Mouse (Mus musculus) thymus, adult 2 months (tissue): Measurements from ENCODE around the gene Glipr1.

Experiments used
- CTCF ChIP-seq: fragments of 200-500 bp; IDR thresholded peaks from 2 replicates; pipeline ENCODE4 v1.5.1; 2012; ENCODE audit warnings: mild to moderate bottlenecking, control low read depth, low read length, moderate library complexity, borderline replicate concordance; ENCODE audit not compliant: control insufficient read depth, poor library complexity, insufficient read depth; ENCODE audit errors: extremely low read depth
- POLR2A ChIP-seq: fragments of 200-500 bp; IDR thresholded peaks from 2 replicates; pipeline ENCODE4 v1.6.1; 2012; ENCODE audit warnings: mild to moderate bottlenecking, low read length, control low read depth, moderate library complexity; ENCODE audit not compliant: control insufficient read depth, poor library complexity, insufficient read depth; ENCODE audit errors: extremely low read depth

DNA sequence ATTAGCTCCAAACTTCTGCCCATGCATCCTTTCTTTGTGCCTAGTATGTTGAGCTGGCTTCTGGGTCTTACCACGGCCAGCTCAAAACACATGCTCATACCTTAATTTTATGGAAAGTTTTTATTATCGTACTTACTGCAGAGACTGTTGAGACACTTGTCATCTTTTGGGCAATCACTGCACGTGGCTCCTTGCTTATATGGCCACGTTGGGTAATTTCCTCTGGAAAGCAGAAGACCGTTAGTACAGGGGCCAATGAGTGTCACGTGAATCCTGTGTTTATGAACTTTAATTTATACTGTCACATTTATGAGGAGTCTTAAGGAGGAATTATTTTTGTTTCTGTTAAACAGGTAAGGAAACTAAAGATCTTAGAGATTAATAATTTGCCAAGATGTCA lies 16.0 kb downstream of the Glipr1 start:
- TF ChIP-seq CTCF, result no peak
- no peak for TF ChIP-seq POLR2A
